Mouse (Mus musculus) lung, postnatal 10 days (tissue): ENCODE results near the gene Syne3.

Experiments
- DNase-seq: peaks from one replicate; pipeline ENCODE4 v3.0.0; 2021

Gene Syne3

GRCm38 (mm10) chr12:104960421-104960820, 49.2 kb downstream of the Syne3 start:
- no peak for DNase-seq

- no peak for DNase-seq
Measured at GRCm38 (mm10) chr12:104959966-104960365, 49.6 kb downstream of the Syne3 start.

GRCm38 (mm10) chr12:104958263-104958662, 51.3 kb downstream of the Syne3 start:
- DNase-seq = no peak

GRCm38 (mm10) chr12:104957165-104957564, 52.4 kb downstream of the Syne3 start:
- DNase-seq = no peak

- DNase-seq = no peak
Measured at GRCm38 (mm10) chr12:104956406-104956805, 53.2 kb downstream of the Syne3 start.

GRCm38 (mm10) chr12:104955003-104955800, 54.4 kb downstream of the Syne3 start:
- no peak for DNase-seq

GRCm38 (mm10) chr12:104953941-104954340, 55.7 kb downstream of the Syne3 start:
- DNase-seq = peak; percentile 65

GRCm38 (mm10) chr12:104952458-104952857, 57.2 kb downstream of the Syne3 start:
- peak; percentile 81 for DNase-seq

- no peak for DNase-seq
Measured at GRCm38 (mm10) chr12:104947911-104948310, 61.7 kb downstream of the Syne3 start.

GRCm38 (mm10) chr12:104946231-104946630, 63.4 kb downstream of the Syne3 start:
- no peak for DNase-seq

- DNase-seq = no peak
Measured at GRCm38 (mm10) chr12:104940466-104940865, 69.1 kb downstream of the Syne3 start.

- DNase-seq = no peak
Measured at GRCm38 (mm10) chr12:104940027-104940386, 69.6 kb downstream of the Syne3 start.

GRCm38 (mm10) chr12:104939372-104940026, 70.1 kb downstream of the Syne3 start:
- DNase-seq = peak; percentile 78

- no peak for DNase-seq
Measured at GRCm38 (mm10) chr12:104938935-104939334, 70.7 kb downstream of the Syne3 start.

- no peak for DNase-seq
Measured at GRCm38 (mm10) chr12:104936223-104936622, 73.4 kb downstream of the Syne3 start.

GRCm38 (mm10) chr12:104935144-104935543, 74.5 kb downstream of the Syne3 start:
- DNase-seq = no peak

- DNase-seq = no peak
Measured at GRCm38 (mm10) chr12:104933800-104934199, 75.8 kb downstream of the Syne3 start.

GRCm38 (mm10) chr12:104933217-104933616, 76.4 kb downstream of the Syne3 start:
- no peak for DNase-seq

- no peak for DNase-seq
Measured at GRCm38 (mm10) chr12:104925765-104926164, 83.8 kb downstream of the Syne3 start.

GRCm38 (mm10) chr12:104925035-104925434, 84.6 kb downstream of the Syne3 start:
- no peak for DNase-seq

- no peak for DNase-seq
Measured at GRCm38 (mm10) chr12:104924546-104924945, 85.1 kb downstream of the Syne3 start.

- DNase-seq = no peak
Measured at GRCm38 (mm10) chr12:104923948-104924388, 85.6 kb downstream of the Syne3 start.

- DNase-seq = no peak
Measured at GRCm38 (mm10) chr12:104922647-104923046, 87.0 kb downstream of the Syne3 start.

- no peak for DNase-seq
Measured at GRCm38 (mm10) chr12:104921071-104921470, 88.5 kb downstream of the Syne3 start.
